Mouse (Mus musculus) liver, postnatal 0 days (tissue): ENCODE results near the gene Ric8a.

Source experiments
- CTCF ChIP-seq: sonication (generic); IDR thresholded peaks from 2 replicates; pipeline ENCODE4 v1.5.1; 2016; ENCODE audit warnings: antibody characterized with exemption, low read depth
- EP300 ChIP-seq: IDR thresholded peaks from 2 replicates; pipeline ENCODE4 v1.6.1; 2016; ENCODE audit warnings: antibody characterized with exemption, low read depth, mild to moderate bottlenecking

DNA sequence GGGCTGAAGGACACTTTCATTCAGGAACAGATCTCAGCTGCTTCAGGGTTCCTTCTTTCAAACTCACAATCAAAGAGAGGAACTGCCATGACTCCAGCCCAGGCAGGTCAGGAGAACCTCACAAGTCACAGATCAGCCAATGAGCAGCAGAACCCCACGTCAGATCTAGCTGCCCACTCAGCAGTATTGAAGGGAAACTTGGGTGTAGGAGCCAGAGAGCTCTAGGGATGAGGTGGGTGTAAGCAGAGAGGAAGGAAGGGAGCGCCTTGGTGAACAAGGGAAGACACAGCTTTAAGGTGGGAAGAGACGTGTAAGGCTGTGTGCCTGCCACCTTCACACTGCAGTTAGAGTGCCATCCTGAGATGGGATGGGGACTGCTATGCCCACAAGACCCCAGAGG, 55.5 kb downstream of the Ric8a start:
- TF ChIP-seq EP300 (no peak), CTCF (no peak)
